Mouse (Mus musculus): ENCODE measurements around the gene Fjx1.
A peak's percentile ranks its signal among the peaks of the same experiment; 100 is the strongest.

Gene Fjx1

GRCm38 (mm10) chr2:102451671-102452549 lies at the start of gene Fjx1:
Fjx1 (minus strand) TSS chr2:102452499.
- peak; percentile 71 for DNase-seq (ENCODE audit: low read depth, low spot score)

GRCm38 (mm10) chr2:102500001-102500689 lies 47.8 kb upstream of the Fjx1 start:
- no peak for DNase-seq (ENCODE audit: low read depth, low spot score)

DNA sequence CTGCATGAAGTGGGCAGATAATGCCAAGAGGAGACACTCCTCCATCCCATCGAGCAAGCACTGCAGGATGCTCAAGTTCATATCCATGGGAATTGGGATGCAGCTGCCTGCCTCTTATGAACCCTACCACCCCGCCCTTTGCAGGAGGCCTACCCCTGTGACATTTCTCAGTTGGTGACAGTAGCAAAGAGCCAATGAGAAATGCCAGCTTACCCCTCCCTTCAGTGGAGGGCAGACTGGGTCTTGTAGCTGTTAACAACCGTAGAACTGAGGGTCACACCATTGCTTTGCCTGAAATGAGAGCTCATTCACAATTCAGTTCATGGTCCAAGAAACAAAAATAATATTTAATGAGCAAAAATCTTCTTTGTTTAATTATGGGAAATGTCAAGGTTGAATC lies 28.4 kb upstream of the Fjx1 start:
- no peak for DNase-seq (ENCODE audit: low read depth, low spot score)

GRCm38 (mm10) chr2:102476101-102476500 lies 23.8 kb upstream of the Fjx1 start:
- no peak for DNase-seq (ENCODE audit: low read depth, low spot score)

- DNase-seq (ENCODE audit: low read depth, low spot score): no peak
Observed at GRCm38 (mm10) chr2:102468645-102469044, 16.3 kb upstream of the Fjx1 start.

GRCm38 (mm10) chr2:102464342-102464732 lies 12.0 kb upstream of the Fjx1 start:
- DNase-seq (ENCODE audit: low read depth, low spot score): no peak

- DNase-seq (ENCODE audit: low read depth, low spot score): no peak
Observed at GRCm38 (mm10) chr2:102463587-102464341, 11.5 kb upstream of the Fjx1 start.

DNA sequence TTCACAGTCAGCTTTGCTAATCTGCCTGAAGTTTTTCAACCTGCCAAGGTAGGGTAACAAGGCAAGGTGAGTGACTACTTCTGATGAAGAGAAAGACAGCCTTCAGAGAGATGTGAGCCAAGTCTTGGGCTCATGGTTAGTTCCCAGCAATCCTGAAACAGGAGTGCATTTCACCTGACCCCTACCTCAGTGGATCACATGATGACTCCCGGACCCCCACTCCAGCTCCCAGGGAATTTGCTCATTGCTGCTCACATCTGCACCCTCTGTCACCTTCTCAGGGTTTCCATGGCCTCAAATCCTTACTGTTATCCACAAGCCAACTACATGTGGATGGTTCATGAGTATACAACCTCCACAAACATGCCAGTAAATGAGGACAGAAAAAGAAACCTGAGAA lies 9.2 kb upstream of the Fjx1 start:
- DNase-seq (ENCODE audit: low read depth, low spot score): no peak

DNA sequence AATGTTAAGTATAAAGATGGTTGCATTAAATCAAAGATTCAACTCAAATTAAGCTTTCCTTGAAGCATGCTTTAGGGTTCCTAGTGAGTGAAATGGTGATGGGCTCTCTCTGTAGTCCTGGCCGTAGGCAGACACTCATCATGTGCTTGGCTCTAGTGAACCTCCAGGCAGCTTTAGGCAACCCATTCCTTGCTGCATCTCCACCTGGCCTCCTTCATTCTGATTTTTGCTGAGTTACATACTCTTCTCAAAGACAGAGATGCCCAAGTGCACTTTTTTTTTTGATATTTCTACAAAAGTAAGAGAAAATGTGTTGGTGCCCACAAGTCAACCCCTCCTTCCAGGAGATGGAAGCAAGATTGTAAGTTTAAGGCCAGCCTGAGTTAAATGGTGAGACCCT lies 2.8 kb upstream of the Fjx1 start:
- DNase-seq (ENCODE audit: low read depth, low spot score): no peak

- DNase-seq (ENCODE audit: low read depth, low spot score): no peak
Observed at GRCm38 (mm10) chr2:102453447-102453846, 1.1 kb upstream of the Fjx1 start.

- DNase-seq (ENCODE audit: low read depth, low spot score): peak; percentile 26
Observed at GRCm38 (mm10) chr2:102450761-102451670, 1.3 kb downstream of the Fjx1 start.

DNA sequence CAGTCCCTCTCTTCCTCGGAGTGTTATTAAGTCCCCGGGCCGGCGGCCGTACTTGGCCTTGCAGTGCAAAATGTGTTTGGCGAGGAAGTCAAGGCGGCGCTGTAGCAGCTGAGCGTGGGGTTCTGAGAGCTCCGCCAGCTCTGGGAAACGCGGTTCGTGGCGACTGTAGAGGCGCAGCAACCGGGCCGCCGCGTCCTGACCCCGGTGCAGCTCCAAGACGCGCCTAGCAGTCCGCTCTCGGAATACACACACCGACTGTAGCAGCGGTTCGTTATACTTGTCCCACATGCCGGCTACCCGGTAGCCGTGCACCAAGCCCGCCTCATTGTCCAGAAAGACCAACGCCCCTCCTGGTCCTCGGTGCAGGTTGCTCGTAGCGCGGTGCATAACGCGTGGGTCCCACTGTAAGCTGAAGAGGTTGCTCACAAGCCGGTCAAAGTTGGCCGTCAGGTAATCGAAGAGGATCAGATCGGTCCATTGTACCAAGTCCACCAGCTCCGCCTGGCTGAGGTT lies 2.0 kb downstream of the Fjx1 start:
- DNase-seq (ENCODE audit: low read depth, low spot score): peak; percentile 46

DNA sequence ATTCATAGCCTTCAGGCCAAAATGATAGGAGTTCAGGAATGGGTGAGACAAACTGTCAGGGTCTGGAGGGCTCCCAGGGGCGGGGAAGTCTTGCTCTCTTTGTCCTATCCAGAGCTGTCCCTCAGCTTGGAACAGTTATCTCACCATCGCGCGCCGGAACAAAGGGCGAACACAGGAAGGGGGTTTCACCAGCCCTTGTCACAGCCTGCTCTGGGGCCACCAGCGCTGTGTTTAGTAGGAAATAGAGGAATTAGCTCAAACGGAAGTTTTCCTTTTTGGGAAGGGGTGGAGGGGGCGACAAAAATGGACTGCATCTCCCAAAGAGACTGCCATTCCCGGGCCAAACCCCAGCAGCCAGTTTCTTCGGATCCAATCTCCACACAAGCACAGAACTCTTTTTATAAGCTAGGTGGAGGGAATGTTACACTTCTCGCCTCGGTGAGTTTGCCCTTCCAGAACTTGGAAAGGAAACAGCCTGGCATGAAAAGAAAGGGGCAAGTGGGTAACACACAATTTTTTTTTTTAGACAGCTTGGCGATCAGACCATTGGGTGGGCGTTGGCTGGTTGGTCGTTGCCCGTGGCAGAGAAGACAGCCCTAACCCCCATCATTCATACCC lies 2.6 kb downstream of the Fjx1 start:
- DNase-seq (ENCODE audit: low read depth, low spot score): peak; percentile 30

- DNase-seq (ENCODE audit: low read depth, low spot score): no peak
Observed at GRCm38 (mm10) chr2:102449056-102449455, 3.2 kb downstream of the Fjx1 start.

DNA sequence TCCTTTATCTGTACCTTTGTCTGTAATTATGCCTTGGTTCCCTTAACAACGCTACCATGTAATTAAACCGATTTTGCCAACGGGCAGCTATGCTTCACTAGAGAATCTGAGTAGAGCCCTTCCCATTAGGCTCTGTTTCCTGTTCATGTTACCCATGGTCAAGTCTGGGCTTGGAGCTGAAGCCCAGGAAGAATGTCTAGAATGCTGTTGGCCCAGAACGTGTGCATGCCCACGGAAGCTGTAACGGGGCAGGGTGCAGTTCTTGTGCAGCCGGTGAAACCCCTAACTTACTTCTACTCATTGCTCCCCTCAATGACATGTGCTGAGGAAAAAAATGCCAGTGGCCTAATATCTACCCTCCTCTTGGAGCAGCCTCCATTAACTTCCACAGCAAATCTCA lies 4.5 kb downstream of the Fjx1 start:
- DNase-seq (ENCODE audit: low read depth, low spot score): no peak

GRCm38 (mm10) chr2:102446851-102447250 lies 5.4 kb downstream of the Fjx1 start:
- DNase-seq (ENCODE audit: low read depth, low spot score): no peak

DNA sequence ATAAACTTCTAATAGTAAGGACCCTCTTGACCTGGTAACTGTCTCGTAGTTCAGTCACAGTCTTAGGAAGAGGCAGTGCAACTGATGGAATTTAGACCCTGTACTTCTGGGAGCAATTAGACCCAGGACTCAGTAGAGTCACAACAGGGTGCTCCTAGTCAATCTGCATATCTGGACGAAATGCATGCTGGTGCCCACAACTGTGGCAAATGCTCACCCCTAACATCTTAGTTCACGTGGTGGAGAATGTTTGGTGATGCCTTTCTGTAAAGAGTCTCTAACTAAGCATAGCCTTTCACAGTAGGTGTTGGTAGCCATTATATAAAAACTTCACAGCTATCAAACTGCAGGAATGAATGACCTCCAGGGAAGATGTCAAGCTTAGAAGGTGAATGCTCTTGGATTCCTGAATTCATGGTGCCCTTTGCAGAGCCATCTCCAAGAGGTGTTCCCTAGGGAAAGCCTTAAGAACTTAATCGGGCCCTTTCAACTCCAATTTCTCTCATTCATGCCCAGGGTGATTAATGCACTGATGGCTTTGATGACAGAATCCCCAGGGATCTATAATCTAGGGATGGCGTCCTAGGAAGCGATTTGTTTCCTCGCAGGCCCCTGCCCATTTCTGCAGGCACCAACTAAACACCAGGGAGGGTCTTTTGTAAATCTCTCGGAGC lies 14.8 kb downstream of the Fjx1 start:
- DNase-seq (ENCODE audit: low read depth, low spot score): no peak

DNA sequence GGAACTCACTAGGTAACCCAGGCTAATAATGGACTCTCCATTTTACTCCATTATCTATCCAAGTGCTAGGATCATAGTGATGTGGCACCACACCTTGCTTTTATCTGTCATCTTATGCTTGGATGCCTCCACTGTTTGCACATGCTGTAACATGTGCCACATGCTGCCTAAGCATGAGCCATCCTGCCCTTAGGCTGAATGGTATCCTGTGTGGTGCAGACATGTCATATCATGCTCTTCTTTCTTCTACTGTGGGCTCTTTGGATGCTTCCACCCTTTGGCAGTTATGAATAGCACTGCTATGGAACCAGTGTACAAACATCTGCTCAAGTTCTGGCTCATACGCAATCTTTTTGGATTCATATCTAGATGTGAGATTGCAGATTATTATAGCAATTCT lies 18.4 kb downstream of the Fjx1 start:
- DNase-seq (ENCODE audit: low read depth, low spot score): no peak

GRCm38 (mm10) chr2:102431084-102431483 lies 21.2 kb downstream of the Fjx1 start:
- no peak for DNase-seq (ENCODE audit: low read depth, low spot score)

GRCm38 (mm10) chr2:102427974-102428373 lies 24.3 kb downstream of the Fjx1 start:
- no peak for DNase-seq (ENCODE audit: low read depth, low spot score)
